Mouse (Mus musculus): ENCODE data around the gene E130114P18Rik. TPM values are rescaled to one million over a fixed set of nuclear protein-coding genes. Genes with fewer than 3 reads are reported as not detected.

The E130114P18Rik gene
- total RNA-seq, 2 experiments from 2014 or later, result not detected

DNA sequence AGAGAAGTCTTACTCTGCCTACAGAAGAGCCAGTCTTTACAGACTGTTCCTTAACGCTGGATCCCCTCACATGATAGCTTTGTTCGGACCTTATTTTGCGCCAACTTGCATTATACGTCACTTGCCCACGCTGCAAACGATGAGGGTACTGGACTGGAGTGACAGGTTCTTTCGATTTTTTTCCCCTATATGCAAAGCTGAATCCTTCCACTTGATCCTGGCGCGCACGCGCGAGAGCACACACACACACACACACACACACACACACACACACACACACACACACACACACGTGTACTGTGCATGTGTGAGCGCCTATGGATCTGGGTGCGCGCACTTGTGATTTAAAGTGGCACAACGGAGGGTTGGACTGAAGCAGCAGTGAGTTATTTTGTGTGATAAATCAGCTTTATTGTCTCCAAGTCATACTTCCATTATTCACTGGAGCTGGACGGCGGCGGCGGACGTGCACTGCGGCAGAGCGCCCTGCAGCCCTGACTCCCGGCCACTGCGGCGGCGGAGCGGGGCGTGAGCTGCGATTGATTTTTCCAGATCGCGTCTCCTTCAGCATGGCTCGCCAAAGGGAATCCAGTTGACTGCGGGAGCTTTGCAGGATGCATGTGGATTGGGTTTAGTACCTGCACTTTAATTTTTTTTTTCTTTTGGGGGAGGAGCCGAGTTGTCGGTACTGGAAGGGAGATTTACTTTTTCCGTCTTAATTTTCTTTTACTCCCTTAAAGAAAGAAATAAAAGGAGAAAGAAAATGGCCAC lies 20.5 kb downstream of the E130114P18Rik start:
- ATAC-seq (ENCODE audit: poor library complexity, severe bottlenecking), result peak; percentile 83

GRCm38 (mm10) chr4:97754241-97754640 lies 23.6 kb downstream of the E130114P18Rik start:
- ATAC-seq (ENCODE audit: poor library complexity, severe bottlenecking), result no peak

GRCm38 (mm10) chr4:97753521-97753920 lies 24.4 kb downstream of the E130114P18Rik start:
- no peak for ATAC-seq (ENCODE audit: poor library complexity, severe bottlenecking)

DNA sequence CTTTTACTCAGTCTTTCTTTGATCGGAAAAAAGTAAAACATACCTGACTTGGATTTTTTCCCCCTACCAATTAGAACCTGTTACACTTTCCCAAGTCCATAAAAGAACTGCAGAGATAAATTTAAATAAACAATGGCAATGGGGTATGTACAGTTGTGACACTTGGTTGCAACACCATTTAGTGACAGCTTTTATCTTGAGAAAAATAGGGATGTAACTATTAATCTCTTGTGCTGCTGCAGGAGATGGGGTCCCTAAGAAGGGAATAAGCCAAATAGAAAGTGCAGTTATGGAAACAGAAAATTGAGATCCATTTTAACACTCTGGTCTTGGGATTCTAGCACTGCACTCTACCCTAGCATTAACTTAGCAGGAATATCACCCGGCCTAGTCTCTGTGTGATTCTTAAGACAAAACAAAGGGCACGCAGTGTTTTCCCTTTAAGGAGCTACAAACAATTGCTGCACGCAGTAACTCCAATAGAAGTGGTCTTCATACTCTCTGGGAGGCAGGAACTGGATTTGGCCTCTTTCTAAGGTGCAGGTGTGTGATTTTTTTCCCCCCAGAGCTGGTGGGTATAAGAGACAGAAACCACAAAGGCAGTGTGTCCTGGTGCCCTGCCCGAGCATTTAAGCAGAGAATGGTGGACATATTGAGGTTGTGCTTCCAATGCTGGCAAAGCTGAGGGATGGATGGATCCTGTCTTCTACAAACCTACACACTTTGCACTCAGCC lies 25.4 kb downstream of the E130114P18Rik start:
- peak; percentile 19; the same call in 1 of the 2 replicates for ATAC-seq (ENCODE audit: poor library complexity, severe bottlenecking)

DNA sequence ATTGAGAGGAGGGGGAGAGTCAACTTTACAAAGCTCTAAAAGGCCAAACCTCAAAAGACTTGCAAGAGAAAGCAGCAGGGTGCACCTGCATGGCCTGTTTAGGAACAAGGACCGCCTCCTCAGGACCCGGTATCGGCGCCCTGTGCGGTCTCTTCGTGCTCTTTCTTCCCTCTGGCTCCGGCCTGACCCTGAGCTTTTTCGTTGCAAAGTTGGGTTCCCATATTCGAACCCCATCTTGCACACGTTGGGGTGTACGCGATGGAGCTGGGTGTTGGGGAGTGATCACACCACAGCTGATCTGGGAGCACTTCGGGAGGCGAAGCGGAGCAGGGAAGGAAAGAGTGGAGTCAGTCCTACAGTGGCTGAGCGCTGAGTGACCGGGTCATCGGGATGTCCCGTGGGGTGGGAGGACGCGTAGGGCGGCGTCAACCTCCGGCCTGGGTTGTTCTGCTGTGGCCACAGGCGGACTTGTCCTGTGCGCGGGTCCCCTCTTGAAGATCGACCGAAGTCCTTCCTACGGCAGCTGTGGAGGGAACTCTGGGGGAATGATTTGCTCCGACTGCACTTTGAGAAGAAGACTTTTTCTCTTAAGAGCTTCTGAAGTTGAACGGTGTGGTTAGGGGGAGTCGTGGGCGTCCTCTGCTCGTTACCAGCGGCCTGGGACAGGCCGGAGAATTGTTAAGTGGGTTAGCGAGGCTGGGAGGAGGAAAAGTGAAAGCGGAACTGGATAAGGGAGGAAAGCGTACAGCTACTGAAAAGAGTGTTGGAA lies 26.2 kb downstream of the E130114P18Rik start:
- peak; percentile 67 for ATAC-seq (ENCODE audit: poor library complexity, severe bottlenecking)

DNA sequence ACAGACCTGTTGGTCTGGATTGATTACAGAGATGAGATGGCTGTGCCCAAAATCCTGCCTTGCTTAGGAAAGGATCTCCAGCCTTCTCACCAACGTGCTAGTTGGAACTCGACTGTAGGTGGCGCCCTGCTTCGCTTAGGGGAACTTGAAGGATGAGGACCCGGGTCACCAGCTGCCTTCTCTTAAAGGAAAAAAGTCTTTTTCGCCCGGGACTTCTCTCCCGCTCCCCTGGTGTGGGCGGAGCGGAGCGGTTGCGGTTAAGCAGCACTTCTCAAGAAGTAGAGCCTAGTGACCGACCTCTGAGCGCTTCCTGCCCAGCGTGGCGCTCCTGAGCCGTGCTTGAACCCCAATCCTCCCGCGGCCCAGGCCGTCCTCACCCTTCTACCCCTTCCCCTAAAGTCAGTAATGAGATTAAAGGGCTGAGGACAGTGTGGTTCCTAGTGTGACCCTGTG lies 26.8 kb downstream of the E130114P18Rik start:
- peak; percentile 80 for ATAC-seq (ENCODE audit: poor library complexity, severe bottlenecking)

- no peak for ATAC-seq (ENCODE audit: poor library complexity, severe bottlenecking)
These were observed 27.5 kb downstream of the E130114P18Rik start for GRCm38 (mm10) chr4:97750401-97750800.

DNA sequence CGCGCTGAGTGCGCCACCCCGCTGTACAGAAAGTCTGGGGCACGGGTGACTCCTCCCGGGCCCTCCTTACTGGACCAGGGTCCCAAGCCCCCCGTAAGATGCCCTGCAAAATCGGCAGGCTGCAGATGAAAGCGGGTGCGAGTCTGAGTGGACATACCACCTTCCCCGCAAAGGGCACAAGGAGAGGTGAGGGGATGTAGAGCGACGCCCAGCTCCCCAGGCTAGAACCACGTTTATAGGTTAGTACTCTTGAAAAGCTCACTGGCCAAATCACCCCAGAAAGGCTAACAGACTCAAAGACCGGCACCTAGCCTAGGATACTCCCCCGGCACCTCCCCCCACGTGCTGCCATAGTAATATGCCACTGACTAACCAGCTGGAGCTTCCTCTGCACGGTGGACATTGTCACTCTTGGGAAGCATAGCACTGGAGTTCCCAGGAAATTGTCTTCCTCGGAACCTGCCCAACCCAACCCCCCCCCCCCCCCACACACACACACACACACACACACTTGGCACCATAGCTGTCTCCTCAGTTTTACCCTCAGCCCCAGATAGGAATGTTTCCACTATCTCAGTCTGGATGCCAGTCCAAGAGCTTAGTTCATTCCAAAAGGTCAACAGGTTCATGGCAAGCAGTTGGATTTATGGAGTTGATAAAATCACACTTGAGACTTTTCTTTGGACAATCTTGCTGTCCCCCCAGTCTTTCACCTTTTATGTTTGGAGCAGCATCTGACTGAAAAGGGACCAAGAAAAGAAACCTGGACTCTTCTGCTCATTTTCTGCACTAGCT lies 31.6 kb downstream of the E130114P18Rik start:
- ATAC-seq (ENCODE audit: poor library complexity, severe bottlenecking), result 0 out of 2 replicates have a peak, but pooled peaks have one; percentile 1

DNA sequence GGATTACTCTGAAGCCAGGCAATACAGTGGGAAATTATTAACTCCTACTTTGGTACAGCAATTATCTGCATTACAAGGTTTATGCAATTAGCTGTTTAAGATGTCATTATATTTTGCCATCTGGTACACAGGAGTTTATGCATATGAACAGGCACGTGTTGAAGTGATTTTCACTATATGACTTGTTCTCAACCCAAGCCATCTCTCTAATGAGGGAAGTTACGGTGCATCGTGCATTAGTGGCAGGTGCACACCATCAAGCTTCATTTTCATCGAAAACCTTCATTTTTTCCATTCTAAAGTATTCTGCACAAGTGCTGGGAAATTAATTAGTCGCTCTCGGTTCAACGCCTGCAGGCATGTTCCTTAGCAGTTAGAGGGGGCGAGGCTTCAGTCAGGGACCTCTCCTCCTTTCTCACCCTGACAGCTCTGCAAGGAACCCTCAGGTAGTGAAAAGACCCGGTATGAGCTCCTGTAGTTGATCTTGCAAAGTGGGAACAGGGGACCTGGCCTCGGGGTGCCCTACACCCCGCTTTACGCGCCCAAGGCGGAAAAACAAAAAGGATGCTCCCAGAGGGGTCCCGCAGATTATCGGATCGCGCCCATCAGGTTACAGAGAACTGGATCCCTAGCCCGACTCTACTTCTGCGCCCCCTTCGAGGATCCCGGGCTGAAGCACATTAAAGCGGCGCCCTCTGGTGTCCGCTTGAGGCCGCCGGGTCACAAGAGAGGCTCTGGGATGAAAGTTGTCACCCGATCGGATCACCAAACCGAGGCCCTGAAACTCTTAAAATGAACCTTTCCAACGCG lies 32.4 kb downstream of the E130114P18Rik start:
- ATAC-seq (ENCODE audit: poor library complexity, severe bottlenecking), result peak; percentile 85

DNA sequence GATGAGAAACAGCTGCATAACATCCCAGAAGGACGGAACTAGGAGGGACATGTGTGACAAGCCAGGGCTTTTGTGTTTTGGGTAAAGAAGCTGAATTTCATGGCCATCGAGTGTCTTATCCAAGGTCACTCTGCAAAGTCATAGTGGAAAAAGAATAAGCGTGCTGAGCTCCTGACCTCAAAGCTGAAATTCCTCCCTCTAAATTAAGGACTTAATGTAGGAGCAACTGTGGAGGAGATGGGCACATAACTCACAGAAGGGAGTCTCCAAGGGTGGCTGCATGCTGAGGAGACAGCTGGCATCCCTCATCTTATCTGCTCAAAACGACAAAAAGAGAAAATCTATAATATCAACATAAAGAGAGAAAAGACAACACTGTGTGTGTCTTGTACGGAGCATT lies 33.9 kb downstream of the E130114P18Rik start:
- ATAC-seq (ENCODE audit: poor library complexity, severe bottlenecking), result no peak

GRCm38 (mm10) chr4:97733392-97733791 lies 44.5 kb downstream of the E130114P18Rik start:
- peak; percentile 68 for ATAC-seq (ENCODE audit: poor library complexity, severe bottlenecking)

- no peak for ATAC-seq (ENCODE audit: poor library complexity, severe bottlenecking)
These were observed 47.5 kb downstream of the E130114P18Rik start for GRCm38 (mm10) chr4:97730416-97730815.

- ATAC-seq (ENCODE audit: poor library complexity, severe bottlenecking), result no peak
These were observed 47.9 kb downstream of the E130114P18Rik start for GRCm38 (mm10) chr4:97729999-97730398.

- ATAC-seq (ENCODE audit: poor library complexity, severe bottlenecking), result no peak
These were observed 49.4 kb downstream of the E130114P18Rik start for GRCm38 (mm10) chr4:97728520-97728919.

- ATAC-seq (ENCODE audit: poor library complexity, severe bottlenecking), result no peak
These were observed 54.5 kb downstream of the E130114P18Rik start for GRCm38 (mm10) chr4:97723374-97723773.

GRCm38 (mm10) chr4:97722666-97723065 lies 55.2 kb downstream of the E130114P18Rik start:
- no peak for ATAC-seq (ENCODE audit: poor library complexity, severe bottlenecking)

- no peak for ATAC-seq (ENCODE audit: poor library complexity, severe bottlenecking)
These were observed 63.3 kb downstream of the E130114P18Rik start for GRCm38 (mm10) chr4:97714616-97715015.

DNA sequence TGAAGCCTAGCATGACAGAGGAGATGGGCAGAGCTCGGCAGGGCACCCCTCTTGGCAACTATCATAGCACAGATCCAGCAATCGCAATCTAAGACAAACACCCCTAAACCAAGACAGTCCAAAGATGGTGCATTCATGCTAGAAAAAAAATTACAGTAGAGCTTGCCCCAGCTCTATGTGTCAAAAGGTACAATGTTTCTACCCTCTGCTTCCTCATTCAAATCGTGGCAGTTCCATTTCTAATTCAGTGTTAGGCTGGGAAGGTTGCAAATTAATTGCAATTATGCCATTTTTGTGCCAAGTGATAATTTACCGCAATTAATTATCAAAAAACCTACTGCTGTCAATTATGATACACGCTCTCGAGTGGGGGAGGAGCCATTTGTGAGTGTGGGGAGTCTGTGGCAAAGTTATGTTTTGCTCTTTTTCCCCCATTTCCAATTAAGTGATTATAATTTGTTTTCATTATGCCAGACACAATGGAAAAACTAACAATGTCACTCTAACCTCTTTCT lies 63.7 kb downstream of the E130114P18Rik start:
- ATAC-seq (ENCODE audit: poor library complexity, severe bottlenecking), result no peak

DNA sequence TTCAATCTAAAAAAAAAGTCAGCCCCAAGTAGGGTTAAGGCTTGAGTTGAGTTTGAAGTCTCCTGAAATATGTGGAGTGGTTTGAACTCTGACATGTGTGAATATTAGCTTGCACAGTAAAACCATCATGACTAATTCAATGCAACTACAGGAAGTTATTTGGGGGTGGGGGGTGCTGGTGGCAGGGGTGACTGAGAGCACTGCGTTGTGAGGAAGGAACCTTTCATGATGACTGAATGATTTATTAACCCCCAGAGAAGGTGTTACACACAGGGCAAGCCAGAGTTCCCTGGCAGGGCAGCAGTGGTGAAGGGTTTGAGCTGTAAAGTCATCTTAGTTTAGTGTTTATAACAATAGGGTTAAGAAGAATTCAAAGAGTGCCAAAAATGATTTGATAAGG lies 65.3 kb downstream of the E130114P18Rik start:
- no peak for ATAC-seq (ENCODE audit: poor library complexity, severe bottlenecking)
